Mouse (Mus musculus): Measurements from ENCODE around the gene Mbtps2. TPM values are rescaled to one million over a fixed set of nuclear protein-coding genes. Genes with fewer than 3 reads are reported as not detected.
A peak's percentile ranks its signal among the peaks of the same experiment; 100 is the strongest.

The Mbtps2 gene
- polyA plus RNA-seq (2012; rRNA removed), result 7.3 and 13.8 TPM in 2 replicates

- 29% methylated on average over 74 of the region's 74 CpGs for WGBS
- Histone ChIP-seq H3K4me1 (ENCODE audit: control insufficient read depth, insufficient read depth, low read length) (peaks cover 6% of the 10 kb centered on the region), H3K4me3 (replicated peaks; ENCODE audit: extremely low read depth, low read depth, low read length) (peak within 1 kb of the TSS; percentile 90)
- peak; percentile 66 for DNase-seq
- TF ChIP-seq CTCF (IDR thresholded peaks at IDR 0.05; ENCODE audit: insufficient read depth, low read length) (no peak), POLR2A (IDR thresholded peaks at IDR 0.05; ENCODE audit: borderline replicate concordance, extremely low read depth, low read depth, low read length) (0 out of 2 replicates have a peak, but pooled peaks have one; percentile 33)
Observed at GRCm38 (mm10) chrX:157598186-157598996, at the start of gene Mbtps2. Mbtps2 (minus strand) TSS chrX:157598715.

GRCm38 (mm10) chrX:157646399-157646798, 47.9 kb upstream of the Mbtps2 start:
- no peak for TF ChIP-seq CTCF (IDR thresholded peaks at IDR 0.05; ENCODE audit: insufficient read depth, low read length)
- no peak for TF ChIP-seq POLR2A (IDR thresholded peaks at IDR 0.05; ENCODE audit: borderline replicate concordance, extremely low read depth, low read depth, low read length)

GRCm38 (mm10) chrX:157644700-157645099, 46.2 kb upstream of the Mbtps2 start:
- 69% methylated on average over 4 of the region's 4 CpGs for WGBS
- DNase-seq, result peak; percentile 2
- no peak overlapping the region for H3K4me3 ChIP-seq (replicated peaks; ENCODE audit: extremely low read depth, low read depth, low read length)
- TF ChIP-seq POLR2A (IDR thresholded peaks at IDR 0.05; ENCODE audit: borderline replicate concordance, extremely low read depth, low read depth, low read length) (no peak), CTCF (IDR thresholded peaks at IDR 0.05; ENCODE audit: insufficient read depth, low read length) (no peak)
- H3K4me1 ChIP-seq (ENCODE audit: control insufficient read depth, insufficient read depth, low read length), result no peaks in the 10 kb centered on the region

More at GRCm38 (mm10) chrX:157646399-157646798, 47.9 kb upstream of the Mbtps2 start:
- H3K4me3 ChIP-seq (replicated peaks; ENCODE audit: extremely low read depth, low read depth, low read length), result no peak overlapping the region
- H3K4me1 ChIP-seq (ENCODE audit: control insufficient read depth, insufficient read depth, low read length), result no peaks in the 10 kb centered on the region
- no peak for DNase-seq
- 61% methylated on average over 1 of the region's 1 CpGs for WGBS

GRCm38 (mm10) chrX:157644300-157644699, 45.8 kb upstream of the Mbtps2 start:
- H3K4me3 ChIP-seq (replicated peaks; ENCODE audit: extremely low read depth, low read depth, low read length), result no peak overlapping the region
- H3K4me1 ChIP-seq (ENCODE audit: control insufficient read depth, insufficient read depth, low read length), result no peaks in the 10 kb centered on the region
- TF ChIP-seq CTCF (IDR thresholded peaks at IDR 0.05; ENCODE audit: insufficient read depth, low read length) (peak; percentile 82), POLR2A (IDR thresholded peaks at IDR 0.05; ENCODE audit: borderline replicate concordance, extremely low read depth, low read depth, low read length) (no peak)
- WGBS, result 39% methylated on average over 3 of the region's 3 CpGs
- DNase-seq, result peak; percentile 25

GRCm38 (mm10) chrX:157642856-157643255, 44.3 kb upstream of the Mbtps2 start:
- no peak overlapping the region for H3K4me3 ChIP-seq (replicated peaks; ENCODE audit: extremely low read depth, low read depth, low read length)
- no peak for DNase-seq
- WGBS, result 81% methylated on average over 5 of the region's 5 CpGs
- TF ChIP-seq CTCF (IDR thresholded peaks at IDR 0.05; ENCODE audit: insufficient read depth, low read length) (no peak), POLR2A (IDR thresholded peaks at IDR 0.05; ENCODE audit: borderline replicate concordance, extremely low read depth, low read depth, low read length) (no peak)
- no peaks in the 10 kb centered on the region for H3K4me1 ChIP-seq (ENCODE audit: control insufficient read depth, insufficient read depth, low read length)

DNA sequence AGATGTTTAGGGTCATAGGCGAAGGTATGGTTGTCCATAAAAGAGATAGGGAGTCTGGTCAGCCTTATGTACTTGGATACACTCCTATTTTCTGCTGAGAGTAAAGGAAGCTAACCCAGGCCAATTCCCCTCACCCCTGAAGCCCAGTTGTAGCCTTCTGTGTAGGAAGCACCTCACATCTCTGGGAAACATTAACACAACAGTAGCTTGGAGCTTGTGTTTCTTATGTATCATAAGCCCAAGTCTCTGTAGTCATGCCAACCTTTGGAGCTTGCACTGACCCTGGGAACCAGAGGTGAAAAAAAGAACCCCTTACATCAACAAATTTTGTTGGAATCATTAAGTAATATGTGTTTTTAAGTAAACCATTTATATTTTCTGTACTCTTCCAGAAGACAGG, 38.7 kb upstream of the Mbtps2 start:
- WGBS, result 42% methylated on average over 1 of the region's 1 CpGs
- DNase-seq, result no peak
- TF ChIP-seq POLR2A (IDR thresholded peaks at IDR 0.05; ENCODE audit: borderline replicate concordance, extremely low read depth, low read depth, low read length), result no peak
- no peak for TF ChIP-seq CTCF (IDR thresholded peaks at IDR 0.05; ENCODE audit: insufficient read depth, low read length)
- no peak overlapping the region for H3K4me3 ChIP-seq (replicated peaks; ENCODE audit: extremely low read depth, low read depth, low read length)
- H3K4me1 ChIP-seq (ENCODE audit: control insufficient read depth, insufficient read depth, low read length), result no peaks in the 10 kb centered on the region

DNA sequence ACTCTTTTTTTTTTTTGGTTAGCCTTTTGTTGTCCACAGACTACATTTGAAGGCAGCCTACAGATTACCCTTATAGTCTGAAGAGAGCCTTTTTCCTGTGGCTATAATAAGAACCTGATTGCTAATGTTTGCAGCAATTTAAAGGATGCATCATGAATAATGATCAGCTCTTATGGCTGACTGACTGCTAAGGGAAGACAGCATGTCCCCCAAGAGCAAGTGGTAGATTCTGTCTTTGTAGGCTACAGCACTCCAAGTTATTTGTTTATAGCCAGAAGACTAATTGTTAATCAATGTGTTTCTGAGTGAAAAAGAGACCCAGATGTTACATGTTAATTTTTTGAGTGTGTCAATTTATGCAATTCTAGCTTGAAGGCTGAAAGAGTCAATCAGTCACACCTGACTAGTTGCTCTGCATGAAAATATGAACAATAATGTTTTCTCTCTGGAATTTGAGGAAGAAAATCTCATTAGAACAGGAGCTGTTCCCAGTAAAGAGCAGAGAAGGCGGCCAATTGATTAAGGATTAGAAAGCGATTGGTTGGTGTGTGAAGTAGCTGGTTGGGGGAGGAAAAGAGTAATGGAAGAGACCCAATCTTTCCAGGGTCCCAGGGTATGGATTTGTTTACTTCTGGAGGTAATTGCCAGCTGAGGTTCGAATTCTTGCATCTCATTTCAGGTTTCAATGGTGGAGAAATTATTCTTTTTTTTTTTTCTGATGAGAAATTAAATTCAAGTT, 35.3 kb upstream of the Mbtps2 start:
- TF ChIP-seq POLR2A (IDR thresholded peaks at IDR 0.05; ENCODE audit: borderline replicate concordance, extremely low read depth, low read depth, low read length), result no peak
- TF ChIP-seq CTCF (IDR thresholded peaks at IDR 0.05; ENCODE audit: insufficient read depth, low read length), result no peak
- 63% methylated on average over 3 of the region's 3 CpGs for WGBS
- DNase-seq, result no peak
- Histone ChIP-seq H3K4me1 (ENCODE audit: control insufficient read depth, insufficient read depth, low read length) (no peaks in the 10 kb centered on the region), H3K4me3 (replicated peaks; ENCODE audit: extremely low read depth, low read depth, low read length) (no peak overlapping the region)

DNA sequence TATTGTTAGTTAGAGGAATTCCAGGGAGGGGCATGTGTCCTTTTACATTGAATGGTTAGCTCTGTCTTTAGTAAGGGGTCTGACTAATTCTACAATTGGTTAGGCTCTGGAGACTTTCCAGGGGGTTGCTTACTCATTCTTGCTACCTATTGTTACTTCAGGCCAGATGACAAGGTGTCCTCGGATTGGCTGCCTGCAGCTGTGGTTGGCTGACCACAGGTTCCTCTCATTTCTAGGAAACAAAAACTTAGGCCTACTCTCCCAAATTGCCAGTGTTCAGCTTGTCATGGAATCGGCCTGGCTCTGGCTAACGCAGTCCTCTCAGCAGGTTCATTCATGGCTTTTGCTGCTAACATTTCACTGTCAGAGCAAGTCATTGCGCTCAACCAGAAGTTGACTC, 31.8 kb upstream of the Mbtps2 start:
- WGBS, result 78% methylated on average over 4 of the region's 4 CpGs
- Histone ChIP-seq H3K4me3 (replicated peaks; ENCODE audit: extremely low read depth, low read depth, low read length) (no peak overlapping the region), H3K4me1 (ENCODE audit: control insufficient read depth, insufficient read depth, low read length) (no peaks in the 10 kb centered on the region)
- TF ChIP-seq CTCF (IDR thresholded peaks at IDR 0.05; ENCODE audit: insufficient read depth, low read length), result no peak
- no peak for TF ChIP-seq POLR2A (IDR thresholded peaks at IDR 0.05; ENCODE audit: borderline replicate concordance, extremely low read depth, low read depth, low read length)
- no peak for DNase-seq

DNA sequence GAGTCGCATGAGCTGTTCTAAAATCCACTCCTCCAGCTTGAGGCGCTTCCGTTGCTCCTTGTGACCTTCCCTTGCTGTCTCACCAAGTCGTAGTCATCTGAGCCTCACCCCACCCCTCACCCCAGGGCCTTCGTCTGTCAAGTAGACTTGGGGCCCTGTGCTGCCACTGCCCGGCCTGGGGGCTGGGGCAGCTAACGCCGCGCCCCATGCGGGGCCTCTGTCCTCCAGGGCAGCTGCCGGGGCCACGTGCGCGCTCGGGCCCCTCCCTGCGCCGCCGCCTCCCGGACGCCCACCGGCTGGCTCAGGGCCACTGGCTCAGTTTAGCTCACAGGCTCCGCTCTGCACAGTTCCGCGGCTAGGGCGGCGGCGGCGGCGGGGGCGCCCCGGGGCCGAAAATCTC, 14.4 kb upstream of the Mbtps2 start:
- Histone ChIP-seq H3K4me3 (replicated peaks; ENCODE audit: extremely low read depth, low read depth, low read length) (no peak overlapping the region), H3K4me1 (ENCODE audit: control insufficient read depth, insufficient read depth, low read length) (no peaks in the 10 kb centered on the region)
- DNase-seq, result no peak
- WGBS, result 42% methylated on average over 32 of the region's 32 CpGs
- TF ChIP-seq CTCF (IDR thresholded peaks at IDR 0.05; ENCODE audit: insufficient read depth, low read length) (no peak), POLR2A (IDR thresholded peaks at IDR 0.05; ENCODE audit: borderline replicate concordance, extremely low read depth, low read depth, low read length) (no peak)
